ENCODE assay signal across 15 mouse cellular contexts in the genomic region with DNA sequence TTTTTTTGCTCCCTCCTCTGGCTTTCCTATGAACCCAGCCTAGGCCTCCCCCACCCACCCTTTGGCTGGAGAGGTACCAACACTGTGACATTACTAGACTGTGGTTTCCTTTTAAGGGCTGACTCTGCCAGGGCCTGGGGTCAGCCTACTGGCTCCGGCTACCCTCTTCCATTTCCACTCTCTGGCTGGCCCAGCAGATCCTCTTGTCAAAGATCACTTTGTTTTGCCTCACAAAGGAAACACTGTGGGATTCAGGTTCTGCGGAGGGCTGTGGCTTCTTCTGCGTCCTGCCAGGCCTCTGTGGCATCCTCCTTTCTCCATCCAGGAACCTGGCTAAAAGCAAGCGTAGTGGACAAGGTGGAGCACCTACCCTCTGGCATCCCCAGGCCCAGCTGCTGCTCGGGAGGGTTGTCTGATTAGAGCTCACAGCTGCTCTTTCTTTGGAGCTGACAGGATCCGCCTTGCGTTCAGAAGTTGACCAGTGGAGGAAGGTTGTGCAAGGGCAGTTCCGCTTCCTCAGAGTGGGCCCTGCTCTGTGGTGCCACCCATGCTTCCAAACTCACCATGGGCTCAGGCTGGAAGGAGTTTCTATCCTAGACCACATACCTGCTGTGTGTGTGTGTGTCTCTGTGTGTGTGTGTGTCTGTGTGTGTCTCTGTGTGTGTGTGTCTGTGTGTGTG. TPM values are rescaled to one million over a fixed set of nuclear protein-coding genes. Genes with fewer than 3 reads are reported as not detected.
DNase-seq lines count a peak whose midpoint lies in the region; ATAC-seq and TF ChIP-seq lines count a peak whose summit lies in the region.
"Had no signal": no experiment of that assay in that cellular context is flagged by ENCODE, and none has a peak within 500 bp of the region (broad histone marks: within the 10 kb centered on the region; RNA-seq: fewer than 3 reads in every experiment).

No protein-coding gene starts in this region.

- H3K9me3 ChIP-seq in hindbrain, embryonic 10.5 days = no peaks in the 10 kb centered on the region
- no peaks in the 10 kb centered on the region for H3K9me3 ChIP-seq in hindbrain, embryonic 11.5 days (ENCODE audit: control insufficient read depth, low read length)
- H3K9me3 ChIP-seq in limb, embryonic 10.5 days (replicated peaks) = no peaks in the 10 kb centered on the region
- no peaks in the 10 kb centered on the region for H3K9me3 ChIP-seq in stomach, postnatal 0 days (ENCODE audit: control insufficient read depth, low read length)
- H3K9me3 ChIP-seq: limb, embryonic 12.5 days had no signal

- ATAC-seq in hindbrain, embryonic 11.5 days (ENCODE audit: low FRiP score) = no peak
- ATAC-seq in stomach, postnatal 0 days (ENCODE audit: low FRiP score, low TSS enrichment) = no peak
- ATAC-seq: forebrain, postnatal 0 days; inflammation-experienced regulatory T-cells, adult 6 months had no signal

- H3K4me3 ChIP-seq in hindbrain, embryonic 10.5 days = no peak overlapping the region
- H3K4me3 ChIP-seq in hindbrain, embryonic 11.5 days (ENCODE audit: low read depth, low read length) = no peak overlapping the region
- no peak overlapping the region for H3K4me3 ChIP-seq in limb, embryonic 10.5 days
- no peak overlapping the region for H3K4me3 ChIP-seq in stomach, postnatal 0 days (ENCODE audit: low read depth, low read length)
- H3K4me3 ChIP-seq: limb, embryonic 12.5 days had no signal

- TF ChIP-seq CTCF in stomach, postnatal 0 days (IDR thresholded peaks at IDR 0.05; ENCODE audit: low read depth) = no peak

- whole genome bisulfite sequencing in hindbrain, embryonic 10.5 days = 57% methylated on average over 8 of the region's 8 CpGs
- 58% methylated on average over 8 of the region's 8 CpGs for WGBS in hindbrain, embryonic 11.5 days
- WGBS in limb, embryonic 10.5 days = 83% methylated on average over 8 of the region's 8 CpGs
- WGBS in stomach, postnatal 0 days = 58% methylated on average over 8 of the region's 8 CpGs

- H3K4me1 ChIP-seq in hindbrain, embryonic 10.5 days (replicated peaks) = peaks cover 16% of the 10 kb centered on the region
- H3K4me1 ChIP-seq in hindbrain, embryonic 11.5 days (replicated peaks; ENCODE audit: control insufficient read depth, insufficient read depth, low read length) = no peaks in the 10 kb centered on the region
- no peaks in the 10 kb centered on the region for H3K4me1 ChIP-seq in limb, embryonic 10.5 days
- H3K4me1 ChIP-seq in stomach, postnatal 0 days (replicated peaks; ENCODE audit: control insufficient read depth, insufficient read depth) = no peaks in the 10 kb centered on the region
- H3K4me1 ChIP-seq: limb, embryonic 12.5 days had no signal

- TF ChIP-seq EP300 in stomach, postnatal 0 days (optimal IDR thresholded peaks at IDR 0.05) = no peak

- peak overlapping the region; percentile 56 for H3K27ac ChIP-seq in hindbrain, embryonic 10.5 days
- no peak overlapping the region for H3K27ac ChIP-seq in hindbrain, embryonic 11.5 days (ENCODE audit: low read depth, low read length)
- H3K27ac ChIP-seq in limb, embryonic 10.5 days = 0 out of 2 replicates have a peak overlapping the region, but pooled peaks have one; percentile 1
- H3K27ac ChIP-seq in stomach, postnatal 0 days (replicated peaks) = 0 out of 2 replicates have a peak overlapping the region, but pooled peaks have one; percentile 14
- H3K27ac ChIP-seq: limb, embryonic 12.5 days had no signal

- no peaks in the 10 kb centered on the region for H3K27me3 ChIP-seq in hindbrain, embryonic 10.5 days (ENCODE audit: insufficient read depth, poor library complexity, severe bottlenecking)
- no peaks in the 10 kb centered on the region for H3K27me3 ChIP-seq in hindbrain, embryonic 11.5 days (ENCODE audit: control insufficient read depth, insufficient read depth, low read length)
- H3K27me3 ChIP-seq in limb, embryonic 10.5 days (ENCODE audit: low read depth, poor library complexity, severe bottlenecking) = no peaks in the 10 kb centered on the region
- H3K27me3 ChIP-seq in stomach, postnatal 0 days (ENCODE audit: control insufficient read depth, insufficient read depth, low read length) = no peaks in the 10 kb centered on the region

- H3K36me3 ChIP-seq in hindbrain, embryonic 10.5 days = no peaks in the 10 kb centered on the region
- H3K36me3 ChIP-seq in hindbrain, embryonic 11.5 days (ENCODE audit: control insufficient read depth, insufficient read depth, low read length) = no peaks in the 10 kb centered on the region
- no peaks in the 10 kb centered on the region for H3K36me3 ChIP-seq in limb, embryonic 10.5 days
- no peaks in the 10 kb centered on the region; the same call in 1 of the 2 replicates for H3K36me3 ChIP-seq in stomach, postnatal 0 days (ENCODE audit: control insufficient read depth, insufficient read depth, low read length)
- H3K36me3 ChIP-seq: limb, embryonic 12.5 days had no signal

- no peak for DNase-seq in hindbrain, embryonic 10.5 days (ENCODE audit: low spot score)
- DNase-seq in hindbrain, embryonic 11.5 days (ENCODE audit: low spot score) = no peak
- DNase-seq in lung, postnatal 36 days = peak; percentile 30
- no peak for DNase-seq in lung, postnatal 4 days
- DNase-seq in limb, embryonic 10.5 days (ENCODE audit: low spot score) = no peak
- no peak for DNase-seq in stomach, postnatal 0 days (ENCODE audit: low spot score)
- DNase-seq in right cerebral cortex, adult 18-20 months = no peak
- no peak for DNase-seq in urinary bladder, postnatal 14 days (ENCODE audit: low spot score)
- DNase-seq: forebrain, postnatal 0 days; heart, adult 18-20 months; kidney, postnatal 14 days had no signal

- H3K4me2 ChIP-seq in hindbrain, embryonic 11.5 days (replicated peaks; ENCODE audit: low read depth, low read length) = no peak overlapping the region
- H3K4me2 ChIP-seq in stomach, postnatal 0 days (replicated peaks; ENCODE audit: low read depth) = no peak overlapping the region
- H3K4me2 ChIP-seq: limb, embryonic 12.5 days; midbrain, embryonic 11.5 days had no signal

- no peak overlapping the region for H3K9ac ChIP-seq in hindbrain, embryonic 11.5 days (ENCODE audit: low read depth, low read length)
- no peak overlapping the region for H3K9ac ChIP-seq in stomach, postnatal 0 days (ENCODE audit: low read length)
- H3K9ac ChIP-seq: forebrain, postnatal 0 days; limb, embryonic 12.5 days had no signal

RNA-seq across cellular contexts. Expression of a gene that starts 38.2 kb away (rescaled TPM):
- polyA plus RNA-seq in hindbrain, embryonic 10.5 days (2016; fragmentation: Nextera tagmentation; extraction: Ambion mirVana) = 0.01 TPM in 1 of 2 replicates, not detected in the other
- not detected in 2 replicates for polyA plus RNA-seq in hindbrain, embryonic 11.5 days (2014; fragmentation: Nextera tagmentation; extraction: Ambion mirVana)
- polyA plus RNA-seq in limb, embryonic 10.5 days (2016; fragmentation: Nextera tagmentation; extraction: Ambion mirVana) = not detected in 2 replicates
- polyA plus RNA-seq in stomach, postnatal 0 days (2015; fragmentation: Nextera tagmentation; extraction: Ambion mirVana) = 0.01 TPM in 2 replicates
- polyA plus RNA-seq: embryonic facial prominence, embryonic 11.5 days; limb, embryonic 12.5 days; midbrain, embryonic 11.5 days had no signal

RNA-seq across cellular contexts. Expression of a gene that starts 39.5 kb away (rescaled TPM):
- 3.5 and 3.6 TPM in 2 replicates for polyA plus RNA-seq in hindbrain, embryonic 10.5 days (2016; fragmentation: Nextera tagmentation; extraction: Ambion mirVana)
- polyA plus RNA-seq in hindbrain, embryonic 11.5 days (2014; fragmentation: Nextera tagmentation; extraction: Ambion mirVana) = 1.3 and 1.4 TPM in 2 replicates
- 2.6 and 2.7 TPM in 2 replicates for polyA plus RNA-seq in limb, embryonic 10.5 days (2016; fragmentation: Nextera tagmentation; extraction: Ambion mirVana)
- polyA plus RNA-seq in stomach, postnatal 0 days (2015; fragmentation: Nextera tagmentation; extraction: Ambion mirVana) = 4.7 and 5.1 TPM in 2 replicates
